Comparison of ENCODE assay signal across 18 mouse cellular contexts in the genomic region with DNA sequence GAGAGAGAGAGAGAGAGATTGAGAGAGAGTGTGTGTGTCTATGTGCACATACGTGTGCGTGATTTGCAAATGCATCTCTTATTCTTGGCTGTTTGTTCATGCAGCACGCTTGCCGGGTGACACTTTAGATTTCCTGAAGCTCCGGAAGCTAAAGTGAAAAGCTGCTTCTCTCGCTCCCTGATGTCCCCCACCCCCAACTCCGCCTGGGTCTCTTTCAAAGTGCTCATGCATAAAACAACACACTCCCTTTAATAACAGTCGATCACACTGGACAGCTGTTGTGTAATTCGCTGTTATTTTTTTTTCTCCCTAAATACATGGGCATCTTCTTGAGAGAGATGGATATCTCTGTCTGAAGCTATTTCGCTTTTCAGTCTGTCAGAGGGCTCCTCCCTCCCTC. TPM values are rescaled to one million over a fixed set of nuclear protein-coding genes. Genes with fewer than 3 reads are reported as not detected.
DNase-seq lines count a peak whose midpoint lies in the region; ATAC-seq and TF ChIP-seq lines count a peak whose summit lies in the region.
"Had no signal": no experiment of that assay in that cellular context is flagged by ENCODE, and none has a peak within 500 bp of the region (broad histone marks: within the 10 kb centered on the region; RNA-seq: fewer than 3 reads in every experiment).

No protein-coding gene starts in this region.

- no peak overlapping the region for H3K27ac ChIP-seq in lung, embryonic 16.5 days (ENCODE audit: low read length)
- H3K27ac ChIP-seq in forebrain, postnatal 0 days (ENCODE audit: low read depth, low read length): peak overlapping the region; percentile 2; the same call in 1 of the 2 replicates
- peak overlapping the region; percentile 93 for H3K27ac ChIP-seq in midbrain, embryonic 10.5 days (replicated peaks)
- H3K27ac ChIP-seq in neural tube, embryonic 15.5 days (replicated peaks): 0 out of 2 replicates have a peak overlapping the region, but pooled peaks have one; percentile 18
- H3K27ac ChIP-seq: heart, embryonic 13.5 days; lung, embryonic 15.5 days; stomach, postnatal 0 days had no signal

- no peak overlapping the region for H3K4me2 ChIP-seq in lung, embryonic 16.5 days (ENCODE audit: low read depth, low read length)
- no peak overlapping the region for H3K4me2 ChIP-seq in forebrain, postnatal 0 days (ENCODE audit: low read depth)
- no peak overlapping the region for H3K4me2 ChIP-seq in neural tube, embryonic 15.5 days
- H3K4me2 ChIP-seq: heart, embryonic 13.5 days; liver, embryonic 11.5 days; lung, embryonic 15.5 days had no signal

- no peak overlapping the region for H3K4me3 ChIP-seq in lung, embryonic 16.5 days (ENCODE audit: low read length)
- H3K4me3 ChIP-seq in forebrain, postnatal 0 days (ENCODE audit: low read depth, low read length): no peak overlapping the region
- H3K4me3 ChIP-seq in midbrain, embryonic 10.5 days: no peak overlapping the region
- H3K4me3 ChIP-seq in neural tube, embryonic 15.5 days (replicated peaks): no peak overlapping the region
- H3K4me3 ChIP-seq: heart, embryonic 13.5 days; lung, embryonic 15.5 days had no signal

- no peak for DNase-seq in lung, postnatal 25 days (ENCODE audit: low spot score)
- DNase-seq in forebrain, postnatal 0 days: peak; percentile 67
- DNase-seq in midbrain, embryonic 10.5 days (ENCODE audit: low spot score): no peak
- DNase-seq in adrenal gland, postnatal 4 days (ENCODE audit: low spot score in 2 of 2): no peak
- DNase-seq: adrenal gland, adult 2 months; cerebellum, adult 8-10 months; heart, postnatal 4 days; kidney, adult 8-10 months; left cerebral cortex, postnatal 4 days; thymus, postnatal 36 days had no signal

- 43% methylated on average over 10 of the region's 10 CpGs for whole genome bisulfite sequencing in lung, embryonic 16.5 days
- 23% methylated on average over 10 of the region's 10 CpGs for WGBS in forebrain, postnatal 0 days
- WGBS in midbrain, embryonic 10.5 days: 72% methylated on average over 10 of the region's 10 CpGs
- 28% methylated on average over 10 of the region's 10 CpGs for WGBS in neural tube, embryonic 15.5 days

- peaks cover 13% of the 10 kb centered on the region for H3K4me1 ChIP-seq in lung, embryonic 16.5 days (replicated peaks; ENCODE audit: control insufficient read depth, insufficient read depth, low read length)
- H3K4me1 ChIP-seq in forebrain, postnatal 0 days (ENCODE audit: insufficient read depth): peaks cover 26% of the 10 kb centered on the region; the same call in 1 of the 2 replicates
- H3K4me1 ChIP-seq in midbrain, embryonic 10.5 days: peaks cover 78% of the 10 kb centered on the region
- peaks cover 49% of the 10 kb centered on the region for H3K4me1 ChIP-seq in neural tube, embryonic 15.5 days

- TF ChIP-seq CTCF in forebrain, postnatal 0 days (IDR thresholded peaks at IDR 0.05; ENCODE audit: low read depth): no peak

- H3K9ac ChIP-seq in lung, embryonic 16.5 days (ENCODE audit: low read length): no peak overlapping the region
- no peak overlapping the region for H3K9ac ChIP-seq in forebrain, postnatal 0 days
- H3K9ac ChIP-seq in neural tube, embryonic 15.5 days (replicated peaks): no peak overlapping the region
- H3K9ac ChIP-seq: heart, embryonic 13.5 days; lung, embryonic 15.5 days had no signal

- no peaks in the 10 kb centered on the region for H3K27me3 ChIP-seq in lung, embryonic 16.5 days (ENCODE audit: control insufficient read depth, insufficient read depth, low read depth, low read length)
- H3K27me3 ChIP-seq in forebrain, postnatal 0 days (ENCODE audit: insufficient read depth, low read length): no peaks in the 10 kb centered on the region
- peaks cover 19% of the 10 kb centered on the region for H3K27me3 ChIP-seq in midbrain, embryonic 10.5 days (ENCODE audit: low read depth, poor library complexity, severe bottlenecking)
- no peaks in the 10 kb centered on the region for H3K27me3 ChIP-seq in neural tube, embryonic 15.5 days (replicated peaks)
- H3K27me3 ChIP-seq: heart, embryonic 13.5 days; lung, embryonic 15.5 days had no signal

- H3K9me3 ChIP-seq in lung, embryonic 16.5 days (ENCODE audit: control insufficient read depth, low read length): no peaks in the 10 kb centered on the region
- no peaks in the 10 kb centered on the region for H3K9me3 ChIP-seq in forebrain, postnatal 0 days (ENCODE audit: low read length)
- peaks cover 5% of the 10 kb centered on the region; the same call in 1 of the 2 replicates for H3K9me3 ChIP-seq in midbrain, embryonic 10.5 days (replicated peaks)
- H3K9me3 ChIP-seq in neural tube, embryonic 15.5 days (replicated peaks): no peaks in the 10 kb centered on the region
- H3K9me3 ChIP-seq: heart, embryonic 13.5 days; lung, embryonic 15.5 days had no signal

- no peaks in the 10 kb centered on the region for H3K36me3 ChIP-seq in lung, embryonic 16.5 days (ENCODE audit: control insufficient read depth, insufficient read depth, low read length)
- no peaks in the 10 kb centered on the region for H3K36me3 ChIP-seq in forebrain, postnatal 0 days (ENCODE audit: insufficient read depth)
- peaks cover 13% of the 10 kb centered on the region for H3K36me3 ChIP-seq in midbrain, embryonic 10.5 days
- no peaks in the 10 kb centered on the region for H3K36me3 ChIP-seq in neural tube, embryonic 15.5 days
- H3K36me3 ChIP-seq: G1E; lung, embryonic 15.5 days had no signal

- peak; percentile 26; the same call in 1 of the 2 replicates for ATAC-seq in lung, embryonic 16.5 days (ENCODE audit: low read depth)
- ATAC-seq in forebrain, postnatal 0 days: peak; percentile 37; the same call in 1 of the 2 replicates
- peak; percentile 10; the same call in 1 of the 2 replicates for ATAC-seq in neural tube, embryonic 15.5 days (ENCODE audit: low FRiP score)
- ATAC-seq in inflammation-experienced regulatory T-cells, adult 6 months: no peak

RNA-seq across cellular contexts. Expression of gene Parvg, which starts 18.5 kb away (rescaled TPM):
- polyA plus RNA-seq in lung, embryonic 16.5 days (2015; fragmentation: Nextera tagmentation; extraction: Ambion mirVana): 3.8 and 5.5 TPM in 2 replicates
- total RNA-seq in forebrain, postnatal 0 days (2014; rRNA removed): 1.6 and 2.1 TPM in 2 replicates
- 1.6 and 1.7 TPM in 2 replicates for polyA plus RNA-seq in forebrain, postnatal 0 days (2015; fragmentation: Nextera tagmentation; extraction: Ambion mirVana)
- 0.89 and 1.0 TPM in 2 replicates for polyA plus RNA-seq in midbrain, embryonic 10.5 days (2016; fragmentation: Nextera tagmentation; extraction: Ambion mirVana)
- polyA plus RNA-seq in neural tube, embryonic 15.5 days (2015; fragmentation: Nextera tagmentation; extraction: Ambion mirVana): 1.1 and 17.3 TPM in 2 replicates
- polyA plus RNA-seq in inflammation-experienced regulatory T-cells, adult 6 months (2017; shearing (Covaris generic)): 10 to 100 TPM; 77.7 to 87.6 (median 81.4) TPM
- 1 to 10 TPM; 4.3 to 5.9 TPM for total RNA-seq in adrenal gland, postnatal 4 days (2021)
- total RNA-seq: G1E had no signal
